Mouse (Mus musculus): ENCODE data around the gene Ube2i. TPM values are rescaled to one million over a fixed set of nuclear protein-coding genes. Genes with fewer than 3 reads are reported as not detected.

Ube2i gene
- 421 and 607 TPM in 2 replicates for polyA plus RNA-seq (2012)

- TF ChIP-seq GATA1 (IDR thresholded peaks at IDR 0.05; ENCODE audit: low read length): no peak
Measured at GRCm38 (mm10) chr17:25274571-25275346, at the start of gene Ube2i. Ube2i (minus strand) TSS chr17:25274622.

DNA sequence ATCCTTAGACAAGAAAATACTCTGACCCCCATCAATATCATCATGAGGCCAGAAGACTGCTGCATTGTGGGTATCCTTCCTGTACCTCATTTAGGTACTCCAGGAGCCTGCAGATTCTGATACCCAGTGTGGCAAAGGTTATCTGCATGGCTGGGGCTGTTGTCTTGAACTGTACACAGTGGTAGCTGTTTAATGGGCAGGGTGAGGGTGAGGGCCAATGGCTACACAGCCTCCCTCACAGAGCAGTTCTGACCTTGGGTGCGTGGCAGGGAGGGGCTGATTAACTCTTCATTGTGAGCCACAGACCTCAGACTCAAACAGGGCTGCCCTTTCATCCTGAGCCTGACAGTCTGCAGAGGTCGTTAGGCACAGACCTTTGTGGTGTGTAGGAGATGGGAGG lies 48.5 kb upstream of the Ube2i start:
- TF ChIP-seq GATA1 (IDR thresholded peaks at IDR 0.05; ENCODE audit: low read length): no peak

- no peak for TF ChIP-seq GATA1 (IDR thresholded peaks at IDR 0.05; ENCODE audit: low read length)
Measured at GRCm38 (mm10) chr17:25320819-25321218, 46.4 kb upstream of the Ube2i start.

DNA sequence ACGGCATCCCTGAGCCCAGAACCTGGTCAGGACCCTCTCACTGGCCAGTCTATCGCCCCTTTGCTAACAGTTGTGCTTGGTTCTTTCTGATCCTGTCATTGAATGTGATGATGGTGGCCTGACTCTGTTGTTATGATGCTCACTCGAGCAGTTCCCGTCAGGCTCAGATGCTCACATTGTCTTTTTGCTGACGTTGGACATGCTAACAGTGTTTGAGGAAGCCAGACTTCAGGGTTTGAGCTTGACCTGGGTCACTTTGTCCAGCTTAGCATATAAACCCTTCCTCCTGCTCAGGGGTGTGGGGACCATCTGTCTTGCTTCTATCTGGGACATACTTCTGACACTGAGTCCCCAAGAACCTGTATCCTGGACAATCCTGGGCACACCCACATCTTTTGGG lies 43.9 kb upstream of the Ube2i start, which contains the start of gene Prss29:
Prss29 (plus strand) TSS at position 301 of the 400 bp plus-strand sequence.
- no peak for TF ChIP-seq GATA1 (IDR thresholded peaks at IDR 0.05; ENCODE audit: low read length)

DNA sequence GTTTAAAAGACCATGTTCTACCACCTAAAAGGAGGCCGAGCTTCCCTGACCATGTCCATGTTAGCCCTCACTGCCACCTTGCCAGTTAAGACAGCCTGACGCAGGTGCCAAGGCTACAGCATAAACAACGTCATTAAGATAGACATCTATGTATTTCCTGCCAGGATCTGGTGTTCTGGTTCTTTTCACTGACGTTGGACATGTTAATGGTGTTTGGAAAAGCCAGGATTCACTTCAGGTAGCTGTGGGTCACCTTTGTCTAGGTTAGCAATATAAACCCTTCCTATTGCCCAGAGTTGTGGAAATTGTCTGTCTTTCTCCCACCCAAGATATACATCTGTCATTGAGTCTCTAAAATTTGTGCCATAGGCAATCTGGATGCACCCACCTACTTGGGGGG lies 33.9 kb upstream of the Ube2i start, which contains the start of gene Prss28:
Prss28 (plus strand) TSS at position 301 of the 400 bp plus-strand sequence.
- TF ChIP-seq GATA1 (IDR thresholded peaks at IDR 0.05; ENCODE audit: low read length): no peak

DNA sequence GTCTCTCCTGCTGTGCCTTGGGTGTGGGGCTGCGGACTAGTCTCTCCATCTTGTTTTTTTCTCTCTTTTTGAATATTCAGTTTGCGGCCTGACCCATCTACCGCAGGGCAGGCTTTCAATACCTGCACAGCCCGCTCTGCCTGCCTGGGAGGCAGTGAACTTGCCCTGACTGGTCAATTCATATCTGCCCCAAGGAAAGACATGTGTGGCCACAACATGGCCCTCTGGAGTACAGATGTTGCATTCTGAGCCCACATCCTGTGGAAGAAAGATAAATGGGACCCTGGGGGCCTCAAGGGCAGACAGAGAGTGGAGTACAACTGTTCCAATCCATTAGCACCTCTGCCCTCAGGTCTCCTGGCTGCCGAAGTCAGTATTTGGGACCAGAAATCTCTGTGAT lies 23.7 kb upstream of the Ube2i start, which contains the start of gene Prss34:
Prss34 (plus strand) TSS at position 301 of the 400 bp plus-strand sequence.
- TF ChIP-seq GATA1 (IDR thresholded peaks at IDR 0.05; ENCODE audit: low read length): no peak

GRCm38 (mm10) chr17:25294111-25294510 lies 19.7 kb upstream of the Ube2i start:
- no peak for TF ChIP-seq GATA1 (IDR thresholded peaks at IDR 0.05; ENCODE audit: low read length)

DNA sequence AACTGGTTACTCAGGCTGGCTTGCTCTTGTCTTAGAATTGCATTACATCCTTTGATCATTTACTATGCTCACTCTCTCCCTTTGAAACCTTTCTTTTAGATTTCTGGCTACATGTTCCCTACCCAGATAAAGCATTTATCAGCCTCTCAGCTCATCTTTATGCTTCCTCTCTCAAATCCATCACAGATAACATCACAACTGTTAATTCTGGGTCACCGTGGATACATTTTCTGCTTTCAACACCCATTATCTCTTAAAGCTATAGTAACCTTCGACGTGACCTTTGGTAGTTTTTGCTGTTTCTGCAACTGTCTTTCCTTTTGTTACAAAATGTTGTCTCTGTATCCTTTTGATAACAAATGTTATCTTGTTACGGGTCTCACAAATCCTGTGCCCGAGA lies 19.1 kb upstream of the Ube2i start:
- peak; percentile 96 for TF ChIP-seq GATA1 (IDR thresholded peaks at IDR 0.05; ENCODE audit: low read length)

- no peak for TF ChIP-seq GATA1 (IDR thresholded peaks at IDR 0.05; ENCODE audit: low read length)
Measured at GRCm38 (mm10) chr17:25290411-25290810, 16.0 kb upstream of the Ube2i start.

DNA sequence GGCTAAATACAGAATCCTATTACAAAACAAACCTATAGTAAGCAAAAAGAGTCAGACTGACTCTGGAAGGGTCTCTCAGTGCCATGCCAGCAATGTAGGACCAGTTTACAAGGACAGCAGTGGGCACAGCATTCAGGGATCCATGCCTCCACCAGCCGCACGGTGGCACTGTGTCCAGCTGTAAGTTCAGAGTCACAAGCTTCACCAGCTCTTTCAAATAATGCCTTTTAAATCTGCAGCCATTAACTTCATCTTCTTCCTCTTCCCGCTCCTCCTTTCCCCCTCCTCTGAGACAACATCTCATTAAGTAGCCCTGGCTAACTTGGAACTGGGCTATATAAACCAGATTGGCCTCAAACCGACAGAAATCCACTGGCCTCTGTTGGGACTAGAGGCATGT lies 14.4 kb upstream of the Ube2i start:
- no peak for TF ChIP-seq GATA1 (IDR thresholded peaks at IDR 0.05; ENCODE audit: low read length)

- no peak for TF ChIP-seq GATA1 (IDR thresholded peaks at IDR 0.05; ENCODE audit: low read length)
Measured at GRCm38 (mm10) chr17:25285033-25285432, 10.6 kb upstream of the Ube2i start.

- TF ChIP-seq GATA1 (IDR thresholded peaks at IDR 0.05; ENCODE audit: low read length): peak; percentile 20
Measured at GRCm38 (mm10) chr17:25282133-25282532, 7.7 kb upstream of the Ube2i start.

GRCm38 (mm10) chr17:25275833-25276232 lies 1.4 kb upstream of the Ube2i start:
- no peak for TF ChIP-seq GATA1 (IDR thresholded peaks at IDR 0.05; ENCODE audit: low read length)

DNA sequence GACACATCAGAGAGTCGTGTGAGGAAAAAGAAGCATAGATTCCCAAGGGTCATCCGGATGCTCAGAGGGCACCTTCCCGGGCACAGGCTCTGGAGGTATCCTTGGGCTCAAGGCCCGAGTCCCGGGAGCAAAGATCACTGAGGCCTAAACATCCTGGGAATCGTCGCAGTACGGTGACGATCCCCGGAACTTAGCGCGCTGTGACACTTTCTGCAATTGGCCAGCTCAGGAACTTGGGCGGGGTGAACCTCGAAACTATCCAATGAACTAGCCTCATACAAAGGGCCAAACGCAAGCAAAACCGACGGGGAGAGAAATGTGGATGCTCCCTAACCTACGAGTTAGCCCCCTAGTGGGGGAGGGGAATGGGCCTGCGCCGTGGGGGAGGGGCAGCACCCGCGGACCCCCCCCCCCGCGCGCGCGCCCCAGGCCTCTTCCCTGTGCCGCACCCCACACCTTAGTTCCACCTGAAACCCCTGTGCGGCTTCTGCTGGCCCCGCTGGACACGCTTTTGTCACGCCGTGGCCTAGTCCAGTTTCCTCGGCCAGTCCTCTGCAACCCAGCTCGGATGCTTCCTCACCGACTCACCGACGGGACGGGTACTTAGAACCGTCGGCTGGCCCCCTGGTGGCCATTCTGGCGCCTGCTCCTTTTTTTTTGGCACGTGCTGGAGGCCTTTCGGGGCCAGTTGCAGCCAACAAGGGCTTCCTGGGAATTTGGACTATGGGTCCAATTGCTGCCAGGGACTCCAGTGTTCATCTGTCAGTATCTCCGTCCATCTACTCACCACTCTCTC lies 518 bp downstream of the Ube2i start:
- no peak for TF ChIP-seq GATA1 (IDR thresholded peaks at IDR 0.05; ENCODE audit: low read length)

- no peak for TF ChIP-seq GATA1 (IDR thresholded peaks at IDR 0.05; ENCODE audit: low read length)
Measured at GRCm38 (mm10) chr17:25272951-25273705, 1.3 kb downstream of the Ube2i start.

GRCm38 (mm10) chr17:25272326-25272725 lies 2.1 kb downstream of the Ube2i start:
- TF ChIP-seq GATA1 (IDR thresholded peaks at IDR 0.05; ENCODE audit: low read length): no peak

All from G1E-ER4 (cell line).